Mouse (Mus musculus) megakaryocyte, embryonic 14.5 days (primary cell): ENCODE results near the gene Smco4.

Source experiments
- FLI1 ChIP-seq: IDR thresholded peaks from 2 replicates; pipeline ENCODE4 v1.6.1; 2012; ENCODE audit warnings: low read length, inconsistent platforms, mixed read lengths
- GATA1 ChIP-seq: IDR thresholded peaks from 3 replicates; pipeline ENCODE4 v1.6.1; 2012; ENCODE audit warnings: mixed read lengths, low read length, inconsistent platforms, borderline replicate concordance

GRCm38 (mm10) chr9:15491686-15492085 lies 1.5 kb upstream of the Smco4 start:
- TF ChIP-seq GATA1 (no peak), FLI1 (no peak)
